Mouse (Mus musculus) ES-Bruce4 (cell line): ENCODE results near the gene Paxx.

Experiments used
- CTCF ChIP-seq: IDR thresholded peaks from one replicate; pipeline ENCODE4 v1.8.1; 2011; ENCODE audit warnings: low read depth, low read length
- EP300 ChIP-seq: IDR thresholded peaks from 2 replicates; pipeline ENCODE4 v1.6.1; 2011; ENCODE audit warnings: low read depth, low read length; ENCODE audit not compliant: insufficient read depth
- POLR2A ChIP-seq: IDR thresholded peaks from one replicate; pipeline ENCODE4 v1.8.1; 2011; ENCODE audit warnings: low read length; ENCODE audit not compliant: insufficient read depth

- TF ChIP-seq CTCF (no peak), POLR2A (no peak), EP300 (no peak)
Observed at GRCm38 (mm10) chr2:25493476-25493961, 32.6 kb upstream of the Paxx start, which contains the start of gene Lcn12.
